Mouse (Mus musculus) spleen, adult 12 weeks (tissue): ENCODE results near the gene Eif5a.

Experiments
- DNase-seq: peaks from one replicate; pipeline ENCODE4 v3.0.0; 2022; ENCODE audit warnings: low spot score

The Eif5a gene

GRCm38 (mm10) chr11:69901406-69901846, 20.3 kb downstream of the Eif5a start:
- peak; percentile 85 for DNase-seq

DNA sequence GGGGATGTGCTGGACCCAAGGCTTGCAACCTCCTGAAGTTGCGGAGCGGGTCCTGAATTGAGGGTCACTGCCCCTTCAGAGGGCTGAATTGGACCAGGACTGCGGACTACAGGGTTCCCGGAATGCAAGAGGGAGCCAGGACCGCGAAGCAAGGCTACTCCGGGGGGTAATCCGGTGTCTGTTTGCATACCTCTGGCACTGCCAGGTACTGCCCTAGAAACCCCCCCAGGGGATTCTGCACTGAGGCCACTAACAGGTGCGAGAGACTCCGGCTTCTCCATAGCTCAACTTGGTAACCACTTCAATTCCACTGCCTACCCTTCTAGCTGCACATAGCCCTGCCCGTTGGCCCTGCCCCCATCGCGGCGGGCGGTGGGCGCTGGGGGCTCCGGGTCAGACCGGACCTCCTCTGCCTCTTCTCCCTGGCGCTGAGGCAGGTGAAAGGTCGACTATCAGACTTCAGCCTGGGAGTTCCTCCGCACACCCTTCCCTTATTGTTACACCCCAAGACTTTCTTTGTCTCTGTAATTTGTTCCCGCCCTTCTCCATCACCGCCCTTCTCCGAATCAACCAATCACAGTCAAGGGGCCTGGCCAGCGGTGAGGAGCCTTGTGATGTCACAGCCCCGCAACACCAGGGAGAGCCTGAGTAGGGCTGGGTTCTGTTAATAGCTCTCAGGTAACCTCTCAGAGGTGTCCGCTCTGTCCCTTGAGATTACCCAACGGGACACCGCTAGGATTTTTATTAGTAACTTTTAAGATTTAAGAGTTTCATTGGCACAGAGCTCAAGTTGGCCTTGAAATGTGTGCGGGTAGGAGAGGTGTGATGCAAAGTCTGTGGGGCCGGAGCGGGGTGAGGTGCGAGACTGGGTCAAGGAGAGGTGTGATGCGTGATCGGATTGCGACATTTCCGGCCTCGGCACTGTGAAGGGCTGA, 21.0 kb downstream of the Eif5a start, which contains the start of the genes 2810408A11Rik and Neurl4:
2810408A11Rik (minus strand) TSS at position 517 of the 935 bp plus-strand sequence.
Neurl4 (plus strand) TSS at position 602 of the 935 bp plus-strand sequence.
- peak; percentile 84 for DNase-seq

- DNase-seq, result no peak
Observed at GRCm38 (mm10) chr11:69899870-69900269, 21.9 kb downstream of the Eif5a start.

- no peak for DNase-seq
Observed at GRCm38 (mm10) chr11:69895291-69895690, 26.5 kb downstream of the Eif5a start, which contains the start of gene Acap1. Gene Acap1 (minus strand): TSS chr11:69895539.

GRCm38 (mm10) chr11:69894671-69895070, 27.1 kb downstream of the Eif5a start:
- DNase-seq, result peak; percentile 52

GRCm38 (mm10) chr11:69891482-69891881, 30.3 kb downstream of the Eif5a start:
- DNase-seq, result no peak

- no peak for DNase-seq
Observed at GRCm38 (mm10) chr11:69886907-69887635, 34.7 kb downstream of the Eif5a start.

DNA sequence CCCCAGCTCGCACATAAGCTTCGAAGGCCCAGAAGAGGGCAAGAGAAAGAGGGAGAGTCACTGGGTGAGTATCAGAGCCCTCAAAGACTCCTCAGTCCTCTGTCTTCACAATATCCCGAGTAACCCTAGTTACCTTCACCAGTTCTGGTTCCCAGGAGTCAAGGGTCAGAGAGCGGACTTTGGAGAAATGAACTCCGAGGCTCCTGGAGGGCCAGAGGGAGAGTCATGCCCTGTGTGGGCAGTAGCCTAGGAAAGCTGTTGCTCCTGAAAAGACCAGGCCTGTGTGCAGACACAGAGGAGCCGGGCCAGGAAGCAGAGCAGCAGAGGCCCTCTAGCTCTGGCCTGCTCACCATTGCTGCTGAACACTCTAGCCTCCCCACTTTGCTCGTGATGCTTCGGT, 37.1 kb downstream of the Eif5a start:
- no peak for DNase-seq

DNA sequence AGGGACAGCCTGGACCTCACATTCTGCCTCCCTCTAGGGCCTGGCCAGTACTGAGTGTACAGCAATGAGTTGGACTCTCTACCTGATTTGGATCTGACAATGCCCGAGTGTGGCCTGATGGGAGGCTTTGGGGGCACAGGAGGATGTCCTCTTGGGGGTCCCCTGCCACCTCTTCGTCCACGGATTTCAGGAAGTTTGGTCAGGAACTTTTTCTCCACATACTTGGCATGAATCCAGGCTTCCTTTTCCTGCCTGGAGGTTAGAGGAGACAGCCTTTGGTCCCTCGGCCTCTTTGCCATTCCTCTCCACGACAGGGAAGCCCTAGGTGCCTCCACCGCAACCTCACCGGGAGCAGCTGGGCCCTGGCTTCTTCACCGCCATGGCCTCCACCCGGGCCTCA, 37.5 kb downstream of the Eif5a start:
- no peak for DNase-seq

- no peak for DNase-seq
Observed at GRCm38 (mm10) chr11:69883527-69884151, 38.1 kb downstream of the Eif5a start.

DNA sequence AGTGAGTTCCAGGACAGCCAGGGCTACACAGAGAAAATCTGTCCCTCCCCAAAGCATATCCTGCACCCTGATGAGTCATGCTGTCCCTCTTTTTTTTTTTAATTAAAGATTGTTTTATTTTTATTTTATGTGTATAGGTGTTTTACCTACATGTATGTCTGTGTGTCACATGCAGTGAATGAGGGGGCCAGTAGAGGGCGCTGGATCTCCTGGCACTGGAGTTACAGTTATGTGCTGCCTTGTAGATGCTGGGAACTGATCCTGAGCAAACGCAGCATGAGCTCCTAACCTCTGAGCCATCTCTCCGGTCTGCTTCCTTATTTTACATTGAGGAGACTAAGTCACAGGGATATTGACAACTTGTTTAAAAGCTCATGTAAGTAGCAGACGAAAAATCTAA, 38.7 kb downstream of the Eif5a start:
- DNase-seq, result no peak

DNA sequence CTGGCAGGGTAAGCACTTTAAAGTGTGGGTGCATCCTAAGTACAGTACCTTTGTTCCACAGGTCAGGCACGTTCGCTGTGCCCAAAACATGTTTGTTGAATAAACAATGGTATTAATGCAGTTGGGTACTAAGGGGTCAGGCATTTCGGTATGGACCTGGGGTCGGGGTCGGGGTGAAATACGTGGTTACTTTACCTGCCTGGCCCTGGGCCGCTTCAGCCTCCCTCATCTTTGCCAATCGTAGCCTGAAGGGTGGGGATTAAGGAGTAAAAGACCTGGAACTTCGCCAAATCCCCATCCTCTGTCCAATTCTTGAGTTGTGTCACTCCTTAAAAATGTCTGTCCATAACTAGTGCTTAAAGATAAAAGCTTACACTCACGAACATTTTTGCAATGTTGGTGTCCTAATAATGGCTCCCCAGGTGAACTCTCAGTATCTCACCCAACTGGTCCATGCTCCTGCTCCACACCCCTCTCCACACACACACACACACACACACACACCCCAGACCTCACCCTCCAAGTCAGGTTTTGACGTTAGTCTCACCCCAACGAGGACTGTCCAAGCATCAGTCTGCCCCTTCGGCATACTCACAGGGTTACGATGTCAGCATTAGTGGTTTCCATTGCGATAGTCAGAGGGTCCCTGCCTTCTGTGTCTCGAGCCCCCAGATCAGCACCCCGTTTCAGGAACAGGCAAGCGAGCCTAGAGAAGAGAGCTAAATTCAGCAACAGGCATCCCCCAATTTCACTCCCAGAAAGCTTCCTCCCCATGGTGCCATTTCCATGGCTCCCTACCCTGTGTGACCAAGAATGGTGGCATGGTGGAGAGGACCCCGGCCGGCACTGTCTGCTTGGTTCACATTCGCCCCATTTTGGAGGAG, 39.7 kb downstream of the Eif5a start:
- DNase-seq, result no peak

DNA sequence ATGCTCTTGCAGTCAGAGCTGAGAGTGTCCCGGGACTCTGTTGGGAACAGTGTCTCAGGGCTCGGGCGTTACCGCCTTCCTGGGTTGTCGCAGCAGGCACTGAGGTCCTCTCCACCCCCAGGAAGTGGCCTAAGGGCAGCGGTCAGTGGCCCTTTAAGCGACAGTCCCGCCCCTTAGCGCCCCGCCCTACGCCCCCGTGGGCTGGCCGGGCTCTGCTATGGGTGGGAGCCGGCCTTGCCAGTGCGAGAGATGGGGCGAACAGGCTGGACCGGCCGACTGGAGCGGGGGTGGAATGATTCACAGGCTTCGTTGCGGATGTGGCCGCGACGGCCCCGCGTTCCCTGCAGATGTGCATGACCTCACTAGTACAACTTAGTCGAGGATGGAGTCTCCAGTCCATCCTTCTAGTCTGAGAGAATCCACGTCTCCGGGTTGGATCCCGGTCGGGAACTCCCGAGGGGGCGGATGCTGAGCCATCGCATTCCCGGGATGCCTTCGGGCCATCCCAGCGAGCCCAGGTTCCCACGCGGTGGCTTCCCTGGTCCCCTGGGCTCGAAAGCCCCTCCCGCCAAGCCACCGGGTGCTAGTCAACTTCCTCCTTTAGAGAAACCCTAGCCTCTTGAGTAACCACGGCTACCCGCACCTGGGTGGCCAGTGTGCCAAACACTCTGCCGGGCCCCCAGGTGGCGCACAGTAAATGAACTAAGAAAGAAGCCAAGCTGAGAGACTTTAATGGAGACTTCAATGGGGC, 40.7 kb downstream of the Eif5a start, which contains the start of gene Kctd11:
Kctd11 (minus strand) TSS at position 554 of the 751 bp plus-strand sequence.
- peak; percentile 64 for DNase-seq

DNA sequence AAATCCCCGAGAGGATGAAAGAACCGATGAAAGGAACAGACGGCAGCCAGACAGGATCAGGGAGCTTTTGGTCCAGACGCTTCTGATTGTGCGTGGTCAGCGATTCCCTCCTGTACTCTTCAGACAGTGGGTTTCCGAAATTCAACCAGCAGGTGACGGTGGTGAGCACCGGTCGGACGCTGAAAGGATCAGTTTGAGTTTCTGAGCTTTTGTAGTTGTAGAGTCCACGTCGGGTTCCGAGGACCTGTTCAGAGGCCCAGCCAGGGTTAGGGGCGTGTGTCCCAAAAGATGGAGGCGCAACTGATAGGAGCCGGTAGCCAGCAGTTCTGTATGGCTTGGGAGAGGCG, 41.3 kb downstream of the Eif5a start:
- peak; percentile 69 for DNase-seq

DNA sequence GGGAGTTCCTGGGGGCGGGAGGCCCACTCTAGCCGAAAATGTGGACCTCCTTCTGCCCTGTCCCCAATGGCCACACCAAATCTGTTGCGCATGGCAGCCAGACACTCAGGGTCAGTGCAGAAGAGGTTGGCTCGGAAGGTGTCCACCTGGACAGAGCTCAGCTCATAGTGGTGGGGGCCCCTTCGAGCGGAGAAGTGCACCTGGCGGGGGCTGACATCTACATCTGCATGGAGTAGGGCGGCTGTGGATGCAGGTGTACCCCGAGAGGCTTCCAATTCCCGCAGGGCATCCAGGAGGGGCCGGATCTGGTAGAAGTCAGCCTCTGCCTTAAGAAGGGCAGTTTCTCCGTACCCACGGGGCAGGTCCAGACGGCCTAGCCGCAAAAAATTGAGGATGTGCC, 42.0 kb downstream of the Eif5a start:
- DNase-seq, result no peak

- no peak for DNase-seq
Observed at GRCm38 (mm10) chr11:69878952-69879351, 42.8 kb downstream of the Eif5a start.

DNA sequence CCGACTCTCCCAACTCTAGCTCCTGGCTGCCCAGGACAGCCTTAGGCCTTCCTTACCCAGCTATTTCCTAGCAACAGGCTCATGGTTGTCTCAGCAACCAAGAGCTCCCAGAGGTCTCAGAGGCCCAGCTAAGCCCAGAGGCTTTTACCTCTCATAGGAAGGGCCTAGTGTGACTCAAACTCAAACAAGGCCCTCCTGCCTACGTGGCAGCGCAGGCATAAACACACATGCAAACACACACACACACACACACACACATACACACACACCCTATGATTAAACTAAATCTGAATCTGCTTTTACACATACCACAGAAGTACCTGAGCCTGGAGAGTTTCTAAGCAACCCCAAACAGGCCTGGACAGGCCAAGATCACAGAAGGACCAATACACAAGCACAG, 43.4 kb downstream of the Eif5a start:
- no peak for DNase-seq

DNA sequence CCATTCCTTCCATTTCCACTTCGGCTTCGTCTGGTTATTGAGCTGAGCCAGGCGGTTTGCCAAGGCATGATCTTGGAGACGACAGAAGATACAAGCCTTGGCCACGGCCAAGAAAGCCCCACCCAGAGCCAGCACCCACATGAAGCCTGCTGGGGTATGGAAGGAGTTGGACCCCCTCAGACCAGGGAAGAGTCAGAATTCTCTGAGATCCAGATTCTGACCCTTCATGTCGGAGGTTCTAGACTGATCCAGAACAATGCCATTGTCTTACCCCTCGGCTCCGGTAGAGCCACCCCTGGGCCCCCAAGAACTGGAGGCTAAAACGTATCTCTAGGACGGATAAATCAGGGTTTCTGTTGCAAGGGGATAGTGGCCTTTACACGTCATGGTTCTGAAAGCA, 43.9 kb downstream of the Eif5a start, which contains the start of gene Tmem95:
Tmem95 (minus strand) TSS at position 141 of the 400 bp plus-strand sequence.
- no peak for DNase-seq

- peak; percentile 78 for DNase-seq
Observed at GRCm38 (mm10) chr11:69876867-69877266, 44.9 kb downstream of the Eif5a start.

- DNase-seq, result no peak
Observed at GRCm38 (mm10) chr11:69876186-69876585, 45.6 kb downstream of the Eif5a start.
